Mouse (Mus musculus): Measurements from ENCODE around the gene Mark2. TPM values are rescaled to one million over a fixed set of nuclear protein-coding genes. Genes with fewer than 3 reads are reported as not detected.

The Mark2 gene
- total RNA-seq, 1 experiment from 2014 or later: 114 TPM

DNA sequence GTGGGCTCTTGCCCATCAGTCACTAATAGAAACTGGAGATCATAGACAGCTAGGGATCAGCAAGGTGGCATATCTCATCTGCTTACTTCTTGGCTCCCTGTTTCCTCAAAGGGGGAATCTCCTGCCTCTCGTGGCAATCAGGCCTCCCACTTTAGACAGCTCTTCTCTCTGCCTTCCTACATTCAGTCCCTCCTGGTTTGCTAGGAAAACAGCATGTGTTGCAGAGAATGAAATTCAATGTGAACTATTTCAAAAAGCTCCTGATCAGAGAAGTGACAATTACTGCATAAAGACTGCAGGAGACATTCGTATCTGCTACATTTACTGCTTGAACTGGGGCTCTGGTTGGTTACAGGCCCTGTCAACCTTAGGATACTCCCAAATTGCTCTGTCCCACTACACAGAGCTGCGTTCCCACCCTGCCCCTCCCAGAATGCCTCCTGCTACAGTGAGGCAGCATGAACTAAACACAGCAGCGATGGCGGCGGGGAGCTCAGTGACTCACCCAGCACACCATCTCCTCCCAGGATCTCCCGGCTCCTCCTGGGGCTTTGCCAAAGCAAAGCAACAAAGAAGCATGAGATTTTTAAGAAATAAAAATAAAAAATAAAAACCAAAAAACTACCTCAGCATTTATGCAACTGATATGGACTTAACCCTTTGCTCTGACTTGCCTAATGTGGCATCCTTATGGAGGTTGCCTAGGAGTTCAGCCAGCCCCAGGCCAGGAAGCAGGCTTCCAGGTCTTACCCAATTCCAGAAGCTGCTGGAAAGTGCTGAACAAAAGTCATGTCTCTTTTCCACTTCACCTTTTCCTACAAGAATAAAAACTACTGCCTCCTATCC is 39.8 kb downstream of the Mark2 start:
- no peak for ATAC-seq (ENCODE audit: extremely low read depth, insufficient number of reproducible peaks, low FRiP score, poor library complexity, severe bottlenecking)

DNA sequence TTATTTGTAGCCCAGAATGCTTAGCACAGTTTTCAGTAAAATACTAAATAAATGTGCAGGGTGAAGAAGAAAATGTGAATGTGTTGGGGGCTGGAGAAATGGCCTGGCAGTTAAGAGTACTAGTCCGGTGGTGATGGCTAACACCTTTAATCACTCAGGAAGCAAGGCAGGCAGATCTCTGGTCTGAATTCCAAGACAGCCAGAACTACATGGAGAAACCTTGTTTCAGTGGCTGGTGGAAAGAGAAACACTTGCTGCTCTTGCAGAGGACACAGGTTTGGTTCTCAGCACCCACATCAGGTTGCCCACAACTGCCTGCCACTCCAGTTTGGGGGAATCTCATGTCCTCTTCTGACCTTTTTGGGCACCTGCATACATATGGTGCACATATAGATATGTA is 41.6 kb downstream of the Mark2 start:
- no peak for ATAC-seq (ENCODE audit: extremely low read depth, insufficient number of reproducible peaks, low FRiP score, poor library complexity, severe bottlenecking)

DNA sequence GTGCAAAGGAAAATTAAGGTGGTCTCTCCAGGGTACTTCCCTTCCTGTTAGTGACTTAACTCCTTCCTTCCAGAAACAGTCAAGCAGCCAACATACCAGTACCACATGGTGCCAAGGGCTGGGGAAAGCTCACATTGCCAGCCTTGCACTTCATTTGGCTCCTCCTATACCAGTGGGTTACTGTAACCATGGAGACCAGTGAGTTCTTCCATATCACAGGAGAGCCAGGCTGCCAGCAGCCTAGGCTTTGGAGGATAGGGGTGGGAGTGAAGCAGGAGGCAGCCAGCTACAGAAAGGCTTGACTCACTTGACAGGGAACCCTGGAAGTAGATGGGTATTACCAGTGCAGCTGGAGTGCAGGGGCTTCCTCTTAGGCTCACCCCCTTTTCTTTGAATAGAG is 42.6 kb downstream of the Mark2 start:
- no peak for ATAC-seq (ENCODE audit: extremely low read depth, insufficient number of reproducible peaks, low FRiP score, poor library complexity, severe bottlenecking)

DNA sequence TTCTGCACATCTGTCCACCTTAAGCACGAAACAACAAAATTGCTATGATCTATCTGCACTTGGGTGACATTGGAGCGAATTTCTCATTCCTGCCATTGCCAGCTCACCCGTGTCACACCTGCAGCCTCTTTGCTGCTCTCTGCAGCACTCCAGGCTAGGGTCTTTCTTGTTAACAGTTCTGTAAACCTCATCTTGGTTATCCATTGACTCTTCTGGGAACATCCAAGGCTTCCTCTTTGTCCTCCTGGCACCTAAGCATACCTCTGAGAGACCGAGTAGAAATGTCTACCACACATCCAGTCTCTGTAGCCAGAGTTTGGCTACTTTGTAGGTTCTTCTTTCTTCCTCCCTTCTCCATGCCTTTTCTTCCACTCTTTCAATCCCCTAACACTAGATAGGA is 45.7 kb downstream of the Mark2 start:
- ATAC-seq (ENCODE audit: extremely low read depth, insufficient number of reproducible peaks, low FRiP score, poor library complexity, severe bottlenecking): no peak

DNA sequence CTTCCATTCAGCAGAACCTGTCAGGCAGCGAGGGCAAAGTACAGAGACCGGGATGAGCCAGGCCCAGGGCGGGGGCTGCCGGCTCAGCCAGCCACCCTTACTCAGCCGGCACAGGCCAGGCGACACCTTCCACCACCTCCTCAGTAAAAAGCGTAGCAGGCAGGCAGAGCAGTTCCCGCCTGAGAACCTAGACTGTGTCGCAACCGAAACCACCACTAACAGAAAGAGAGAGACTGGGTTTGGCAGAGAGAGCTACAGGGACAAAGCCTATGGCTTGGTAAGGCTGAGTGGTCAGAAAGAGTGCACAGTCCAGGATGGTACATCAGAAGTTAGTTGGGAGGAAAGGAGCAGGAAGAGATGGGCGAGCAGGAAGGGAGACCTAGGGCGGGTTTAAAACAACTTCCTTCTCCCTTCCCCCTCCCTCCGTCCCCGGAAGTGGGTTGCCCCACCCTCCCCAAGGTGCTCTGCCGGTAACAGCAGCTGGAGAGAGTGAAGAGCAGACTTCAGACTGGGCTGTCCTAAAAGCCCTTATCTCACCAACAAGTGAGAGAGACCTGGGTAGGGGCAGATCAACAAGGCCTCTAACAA is 46.5 kb downstream of the Mark2 start:
- peak; percentile 75 for ATAC-seq (ENCODE audit: extremely low read depth, insufficient number of reproducible peaks, low FRiP score, poor library complexity, severe bottlenecking)

DNA sequence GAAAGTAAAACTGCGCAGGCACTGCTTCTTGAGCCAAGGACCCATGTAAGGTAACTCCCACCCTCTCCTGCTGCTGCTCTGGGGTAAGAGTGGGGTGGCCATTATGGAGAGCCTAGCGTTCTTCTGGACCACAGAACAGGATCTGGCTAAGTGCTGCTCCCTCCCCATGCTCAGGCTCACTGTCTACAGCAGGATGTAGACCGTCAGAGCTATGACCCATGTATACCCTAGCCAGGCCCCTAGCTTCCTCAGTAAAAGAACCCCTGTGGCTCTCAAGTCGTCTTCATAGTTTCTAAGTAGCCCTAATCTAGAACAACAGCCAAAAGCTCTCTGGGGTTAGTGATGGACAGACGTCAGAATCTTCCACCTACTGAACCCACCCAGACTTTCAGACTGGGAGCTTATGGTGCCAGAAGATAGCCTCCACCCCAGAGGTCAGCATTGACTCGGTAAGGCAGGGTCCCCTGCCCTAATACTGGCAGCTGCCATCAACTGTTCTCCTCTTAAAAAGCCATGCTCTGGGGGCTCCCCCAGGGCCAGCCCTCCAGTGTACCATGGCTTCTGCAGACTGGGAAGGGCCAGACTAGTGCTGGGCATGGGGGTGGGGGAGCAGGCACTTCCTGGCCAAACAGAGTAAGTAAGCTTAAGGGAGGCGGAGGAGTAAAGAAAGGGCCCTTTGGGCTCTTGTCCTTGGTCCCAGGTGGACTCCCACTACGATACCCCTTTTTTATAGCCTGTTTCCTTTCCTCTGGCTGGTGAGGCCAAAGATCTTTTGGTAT is 47.4 kb downstream of the Mark2 start:
- ATAC-seq (ENCODE audit: extremely low read depth, insufficient number of reproducible peaks, low FRiP score, poor library complexity, severe bottlenecking): no peak

DNA sequence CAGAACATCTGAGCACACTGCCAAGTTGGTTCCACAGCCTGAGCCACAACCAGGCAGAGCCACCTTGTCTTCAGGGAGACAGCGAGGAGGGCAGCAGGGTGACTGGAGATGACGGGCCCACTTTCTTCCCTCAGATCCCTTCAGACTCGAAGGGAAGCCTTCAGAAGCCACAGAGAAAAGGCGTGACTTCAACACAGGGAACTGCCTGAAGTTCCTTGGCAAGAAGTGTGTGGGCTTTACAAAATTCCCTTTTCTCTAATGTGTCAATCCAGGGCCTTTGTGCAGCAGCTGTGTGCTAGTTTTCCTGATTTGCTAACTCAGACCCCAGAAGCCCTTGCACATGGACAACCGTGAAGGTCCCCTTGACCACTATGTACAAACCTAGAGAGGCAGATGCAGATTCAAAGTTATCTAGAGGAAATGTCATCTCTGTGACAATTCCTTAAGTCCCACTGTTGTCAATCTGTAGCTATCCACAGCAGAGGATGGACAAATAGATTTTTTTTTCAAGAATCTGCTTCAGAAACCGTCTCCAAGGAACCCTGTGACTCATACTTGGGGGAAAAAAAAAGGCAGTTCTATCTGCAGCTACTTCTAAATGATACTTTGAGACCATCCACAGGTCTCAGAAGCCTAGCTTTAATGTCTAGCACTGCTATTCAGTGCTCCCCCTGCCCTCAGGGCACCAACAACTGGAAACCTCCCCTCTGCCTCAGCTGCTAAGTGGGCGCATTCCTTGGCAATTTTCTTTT is 49.5 kb downstream of the Mark2 start:
- ATAC-seq (ENCODE audit: extremely low read depth, insufficient number of reproducible peaks, low FRiP score, poor library complexity, severe bottlenecking): no peak

DNA sequence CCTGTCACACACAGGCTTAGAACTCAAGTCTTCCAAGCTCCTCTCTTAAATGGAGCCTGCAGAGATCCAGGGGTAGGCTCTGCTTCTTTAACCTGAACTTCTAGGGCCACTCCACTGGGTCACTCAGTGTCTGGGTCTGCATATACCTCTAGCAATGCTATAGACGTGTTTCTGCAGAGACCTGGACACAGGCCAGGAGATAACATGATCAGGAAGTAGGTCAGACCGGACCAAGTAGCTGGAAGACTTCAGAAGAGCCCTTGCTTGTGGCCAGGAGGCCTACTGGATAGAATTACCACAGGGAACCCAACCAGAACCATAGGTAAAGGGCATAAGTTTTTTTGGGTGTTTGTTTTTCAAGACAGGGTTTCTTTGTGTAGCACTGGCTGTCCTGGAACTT is 51.9 kb downstream of the Mark2 start:
- ATAC-seq (ENCODE audit: extremely low read depth, insufficient number of reproducible peaks, low FRiP score, poor library complexity, severe bottlenecking): no peak

DNA sequence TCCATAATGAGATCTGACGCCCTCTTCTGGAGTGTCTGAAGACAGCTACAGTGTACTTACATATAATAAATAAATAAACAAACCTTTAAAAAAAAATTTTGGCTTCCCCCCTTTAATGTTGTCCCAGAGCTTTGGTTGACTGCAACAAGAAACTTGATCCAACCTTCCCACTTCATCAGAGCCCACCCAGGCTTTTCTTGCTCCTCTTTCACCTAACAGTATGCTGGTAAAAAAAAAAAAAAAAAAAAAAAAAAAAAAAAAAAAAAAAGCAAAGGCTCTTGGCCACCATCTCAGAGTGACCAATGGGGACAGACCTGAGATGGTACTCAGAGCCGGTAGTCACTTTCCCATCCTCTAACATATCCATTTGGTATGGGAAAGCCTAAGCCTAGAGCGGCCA is 53.4 kb downstream of the Mark2 start:
- ATAC-seq (ENCODE audit: extremely low read depth, insufficient number of reproducible peaks, low FRiP score, poor library complexity, severe bottlenecking): no peak

DNA sequence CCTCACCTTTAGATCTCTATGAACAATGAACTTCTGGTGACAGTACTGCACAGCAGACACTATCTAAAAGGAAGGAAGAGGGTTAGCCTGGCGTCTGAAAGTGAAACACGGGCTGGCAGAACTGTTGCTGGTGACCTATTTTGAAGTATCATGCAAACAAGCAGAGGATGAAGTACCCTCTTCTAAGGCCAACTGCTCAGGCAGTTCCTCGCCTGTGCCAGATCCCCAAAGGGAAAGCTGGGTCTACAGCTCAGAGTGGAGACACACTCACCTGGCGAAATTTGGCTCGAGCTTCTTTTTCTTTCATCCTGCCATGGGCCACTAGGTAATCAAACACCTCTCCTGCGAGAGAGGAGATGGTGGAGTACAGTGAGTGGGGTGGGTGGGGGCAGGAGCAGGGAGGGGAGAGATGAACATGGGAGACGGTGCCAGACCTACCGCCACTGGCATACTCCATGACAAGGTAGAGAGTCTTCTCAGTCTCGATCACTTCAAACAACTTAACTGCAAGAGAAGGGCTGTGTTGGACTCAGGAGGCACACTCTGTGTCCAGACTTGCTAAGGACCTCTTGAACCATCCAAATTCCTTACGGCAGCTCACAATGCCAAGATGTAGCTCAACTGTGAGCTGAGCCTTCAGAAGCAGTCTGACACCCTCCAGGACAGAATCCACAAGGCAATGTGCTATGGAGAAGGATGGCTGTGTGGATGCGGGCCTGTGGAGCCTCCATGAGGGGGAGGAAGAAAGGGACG is 54.9 kb downstream of the Mark2 start:
- ATAC-seq (ENCODE audit: extremely low read depth, insufficient number of reproducible peaks, low FRiP score, poor library complexity, severe bottlenecking): no peak

DNA sequence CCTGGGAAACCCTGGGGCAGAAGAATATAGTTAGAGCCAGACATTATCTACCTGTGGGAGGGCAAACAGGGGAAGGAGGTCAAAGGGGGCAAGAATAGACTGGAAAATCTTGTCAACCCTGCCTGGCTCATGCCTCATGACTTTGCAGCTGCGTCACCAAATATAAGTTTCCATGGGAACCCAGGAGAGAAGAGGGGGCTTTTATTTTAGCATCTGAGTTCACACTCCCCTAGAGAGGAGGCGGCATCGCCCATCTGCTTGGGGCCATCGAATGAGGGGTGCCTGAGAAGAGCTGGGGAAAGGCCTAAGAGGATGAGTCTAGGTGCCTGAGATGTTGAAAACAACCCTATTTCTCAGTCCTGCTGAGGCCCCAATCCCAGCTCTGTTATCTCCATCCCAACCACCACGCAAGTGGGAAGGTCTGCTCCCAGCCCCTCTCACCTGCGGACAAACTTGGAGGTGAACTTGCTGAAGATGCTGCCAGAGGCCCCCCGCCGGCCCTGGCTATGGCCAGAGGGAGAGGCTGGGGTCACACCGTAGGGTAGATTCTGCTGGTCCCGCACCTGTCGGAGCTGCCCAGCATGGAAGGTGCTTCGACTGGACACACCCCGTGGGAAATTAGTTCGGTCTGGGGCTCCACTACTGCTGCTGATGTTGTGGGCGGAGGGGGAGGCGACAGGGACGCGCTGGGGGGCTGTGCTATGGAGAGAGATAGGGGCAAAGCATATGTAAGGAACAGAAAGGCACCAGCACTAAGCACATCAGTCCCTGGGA is 60.9 kb downstream of the Mark2 start:
- no peak for ATAC-seq (ENCODE audit: extremely low read depth, insufficient number of reproducible peaks, low FRiP score, poor library complexity, severe bottlenecking)

DNA sequence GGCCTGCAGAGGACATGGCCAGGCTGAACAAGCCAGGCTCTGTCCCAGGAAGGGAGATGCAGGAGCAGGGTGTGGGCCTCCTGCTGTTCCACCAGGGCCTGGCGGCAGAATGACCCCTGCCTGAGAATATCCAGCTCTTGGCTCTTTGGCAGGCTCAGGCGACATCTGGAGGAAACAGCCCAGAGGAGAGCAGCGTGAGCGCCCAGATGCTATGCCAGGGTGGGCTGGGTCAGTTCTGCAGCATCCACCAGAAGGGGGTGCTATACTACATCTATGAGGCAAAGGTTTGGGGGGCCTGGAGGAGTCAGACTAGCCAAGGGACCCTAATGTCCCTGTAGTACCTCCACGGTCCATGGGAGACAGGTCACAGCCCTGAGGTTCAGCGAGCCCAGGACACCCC is 62.5 kb downstream of the Mark2 start:
- no peak for ATAC-seq (ENCODE audit: extremely low read depth, insufficient number of reproducible peaks, low FRiP score, poor library complexity, severe bottlenecking)

DNA sequence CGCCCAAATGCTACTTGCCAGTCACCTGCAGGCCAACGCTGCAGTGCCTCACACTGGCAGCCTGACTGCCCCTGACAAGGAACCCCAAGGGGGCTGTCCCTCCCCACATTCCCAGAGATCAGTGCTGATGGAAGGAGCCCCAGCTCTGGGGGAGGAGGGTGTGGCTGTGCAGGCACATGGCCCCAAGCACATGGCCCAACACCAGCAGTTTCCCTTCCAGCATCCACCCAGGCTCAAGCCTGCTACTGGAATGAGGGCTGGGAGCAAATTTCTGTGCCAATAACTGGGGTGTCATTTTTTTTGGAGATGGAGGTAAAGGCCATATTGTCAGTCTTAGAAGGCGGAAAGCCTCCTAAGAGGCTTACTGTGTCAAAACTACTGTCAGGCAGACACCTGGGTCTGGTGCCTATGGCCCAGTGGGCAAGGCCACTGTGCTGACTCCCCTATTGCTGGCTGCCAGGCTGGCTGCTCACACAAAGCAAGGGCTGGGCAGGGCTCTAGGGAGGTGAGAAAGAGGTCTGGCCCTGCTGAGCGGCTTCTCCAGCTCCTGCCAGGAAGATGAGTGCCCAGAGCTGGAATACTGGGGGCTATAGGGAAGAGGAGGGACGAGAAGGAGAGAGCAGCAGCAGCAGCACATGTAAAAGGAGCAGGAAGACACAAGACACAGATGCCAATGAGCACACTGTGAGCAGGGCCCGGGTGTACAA is 63.3 kb downstream of the Mark2 start:
- ATAC-seq (ENCODE audit: extremely low read depth, insufficient number of reproducible peaks, low FRiP score, poor library complexity, severe bottlenecking): no peak

DNA sequence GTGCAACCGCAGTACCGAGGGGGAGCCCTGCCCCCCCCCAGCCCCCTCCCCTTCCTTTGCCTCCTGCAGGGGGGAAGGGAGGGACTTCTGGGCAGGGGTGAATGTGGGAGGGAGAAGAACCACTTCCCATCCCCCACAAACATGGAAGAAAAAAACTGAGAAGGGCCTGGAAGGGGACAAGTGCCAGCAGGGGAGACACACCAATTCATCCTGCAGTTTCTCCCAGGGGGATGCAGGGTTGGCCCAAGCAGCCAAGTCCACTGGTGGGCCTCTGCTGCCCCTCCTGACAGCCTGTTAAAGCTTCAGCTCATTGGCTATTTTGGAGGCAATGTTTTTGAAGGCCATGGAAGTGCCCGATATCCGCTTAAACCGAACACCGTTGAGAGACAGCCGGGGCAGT is 64.9 kb downstream of the Mark2 start:
- no peak for ATAC-seq (ENCODE audit: extremely low read depth, insufficient number of reproducible peaks, low FRiP score, poor library complexity, severe bottlenecking)

DNA sequence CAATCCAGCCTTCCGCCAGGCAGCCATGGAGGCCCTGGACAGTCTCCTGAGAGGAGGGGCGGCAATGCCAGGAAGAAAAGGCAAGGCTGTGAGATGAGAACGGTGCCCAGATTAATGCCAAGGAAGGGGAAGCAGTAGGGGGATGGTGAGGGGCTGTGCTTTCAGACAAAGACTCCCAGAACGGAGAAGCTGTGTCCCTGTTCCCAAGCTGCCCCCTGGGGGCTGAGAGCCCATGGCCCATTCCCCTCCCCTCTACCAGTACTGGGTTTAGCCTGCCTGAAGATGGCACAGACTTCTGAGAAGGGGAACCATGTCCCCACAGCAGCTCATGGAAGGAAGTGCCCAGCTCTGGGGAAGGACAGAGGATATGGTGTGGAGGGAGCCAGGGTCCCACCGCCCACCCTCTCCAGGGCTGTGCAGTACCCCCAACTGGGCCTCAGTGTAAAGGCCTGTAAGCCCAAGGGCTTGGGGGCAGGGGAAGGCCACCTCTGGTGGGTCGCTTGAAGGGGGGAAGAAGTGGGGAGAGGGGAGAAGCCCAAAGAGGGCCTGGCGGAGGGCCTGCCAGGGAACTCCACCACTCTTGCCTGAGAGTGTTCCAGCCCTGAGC is 65.5 kb downstream of the Mark2 start:
- ATAC-seq (ENCODE audit: extremely low read depth, insufficient number of reproducible peaks, low FRiP score, poor library complexity, severe bottlenecking): no peak

DNA sequence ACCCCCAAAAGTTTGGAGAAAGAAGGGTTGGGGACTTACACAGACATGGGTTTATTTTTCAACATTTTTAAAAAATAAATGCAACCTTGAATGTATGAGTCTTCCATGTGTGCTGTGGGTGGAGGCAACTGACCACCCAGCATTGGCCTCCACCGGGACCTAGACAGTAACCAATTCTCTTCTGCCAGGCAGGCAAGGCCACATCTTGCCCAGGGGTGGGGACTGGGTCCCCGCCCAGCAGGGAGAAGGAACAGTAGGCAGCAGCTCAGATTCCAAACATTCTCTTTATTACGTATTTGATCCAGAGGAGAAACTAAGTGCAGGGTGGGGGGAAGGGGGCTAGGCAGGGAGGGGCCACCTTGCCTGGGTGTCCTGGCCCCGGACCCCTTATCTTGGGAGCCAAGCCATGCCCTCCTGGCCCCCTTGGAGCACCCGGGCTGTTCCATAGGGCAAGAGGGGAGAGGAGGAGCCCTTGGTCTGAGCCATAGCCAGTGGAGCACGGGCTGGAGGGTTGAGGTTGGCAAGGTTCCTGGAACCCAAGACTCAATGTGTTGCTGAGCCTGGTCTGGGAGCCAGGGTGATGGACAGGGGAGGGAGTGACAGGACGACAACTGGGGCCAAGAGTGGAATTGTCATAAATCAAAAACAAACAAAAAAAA is 66.4 kb downstream of the Mark2 start:
- ATAC-seq (ENCODE audit: extremely low read depth, insufficient number of reproducible peaks, low FRiP score, poor library complexity, severe bottlenecking): no peak
